Mouse (Mus musculus): Measurements from ENCODE around the gene Ccdc183. TPM values are rescaled to one million over a fixed set of nuclear protein-coding genes. Genes with fewer than 3 reads are reported as not detected.
A peak's percentile ranks its signal among the peaks of the same experiment; 100 is the strongest.

The Ccdc183 gene
- total and polyA plus RNA-seq, 2 experiments from 2014 or later, result 0.23 TPM; not detected in 1

- peaks cover 2% of the 10 kb centered on the region; the same call in 1 of the 2 replicates for H3K4me1 ChIP-seq (ENCODE audit: control insufficient read depth, insufficient read depth)
- no peak overlapping the region for H3K9ac ChIP-seq (replicated peaks; ENCODE audit: low read depth, low read length)
- no peak overlapping the region for H3K4me2 ChIP-seq (ENCODE audit: low read depth, low read length)
- H3K27me3 ChIP-seq (ENCODE audit: control insufficient read depth, insufficient read depth, low read length), result no peaks in the 10 kb centered on the region
- no peak overlapping the region for H3K4me3 ChIP-seq (ENCODE audit: low read depth, low read length)
- peaks cover 43% of the 10 kb centered on the region for H3K36me3 ChIP-seq (replicated peaks; ENCODE audit: control insufficient read depth, insufficient read depth, low read length)
- TF ChIP-seq CTCF (IDR thresholded peaks at IDR 0.05; ENCODE audit: low read depth) (no peak), EP300 (IDR thresholded peaks at IDR 0.05; ENCODE audit: low read depth) (no peak)
- H3K9me3 ChIP-seq (replicated peaks; ENCODE audit: control insufficient read depth, low read length), result no peaks in the 10 kb centered on the region
- no peak for ATAC-seq (ENCODE audit: insufficient read depth, low read depth)
- H3K27ac ChIP-seq (ENCODE audit: low read depth), result no peak overlapping the region
- DNase-seq (ENCODE audit: low spot score), result no peak
- WGBS, result 78% methylated on average over 6 of the region's 6 CpGs
These were observed 48.9 kb downstream of the Ccdc183 start for GRCm38 (mm10) chr2:25568473-25569019.

GRCm38 (mm10) chr2:25566558-25566957 lies 50.9 kb downstream of the Ccdc183 start:
- H3K9ac ChIP-seq (replicated peaks; ENCODE audit: low read depth, low read length), result no peak overlapping the region
- H3K36me3 ChIP-seq (replicated peaks; ENCODE audit: control insufficient read depth, insufficient read depth, low read length), result peaks cover 63% of the 10 kb centered on the region
- TF ChIP-seq CTCF (IDR thresholded peaks at IDR 0.05; ENCODE audit: low read depth), result peak; percentile 10; the same call in 1 of the 2 replicates
- no peak for TF ChIP-seq EP300 (IDR thresholded peaks at IDR 0.05; ENCODE audit: low read depth)
- ATAC-seq (ENCODE audit: insufficient read depth, low read depth), result no peak
- WGBS, result 79% methylated on average over 6 of the region's 6 CpGs
- no peak for DNase-seq (ENCODE audit: low spot score)
- no peaks in the 10 kb centered on the region for H3K4me1 ChIP-seq (ENCODE audit: control insufficient read depth, insufficient read depth)
- no peak overlapping the region for H3K4me3 ChIP-seq (ENCODE audit: low read depth, low read length)
- H3K9me3 ChIP-seq (replicated peaks; ENCODE audit: control insufficient read depth, low read length), result no peaks in the 10 kb centered on the region
- H3K27me3 ChIP-seq (ENCODE audit: control insufficient read depth, insufficient read depth, low read length), result no peaks in the 10 kb centered on the region
- no peak overlapping the region for H3K27ac ChIP-seq (ENCODE audit: low read depth)
- H3K4me2 ChIP-seq (ENCODE audit: low read depth, low read length), result no peak overlapping the region

GRCm38 (mm10) chr2:25565741-25566140 lies 51.7 kb downstream of the Ccdc183 start:
- no peak overlapping the region for H3K4me2 ChIP-seq (ENCODE audit: low read depth, low read length)
- 92% methylated on average over 8 of the region's 8 CpGs for WGBS
- peaks cover 65% of the 10 kb centered on the region for H3K36me3 ChIP-seq (replicated peaks; ENCODE audit: control insufficient read depth, insufficient read depth, low read length)
- no peaks in the 10 kb centered on the region for H3K27me3 ChIP-seq (ENCODE audit: control insufficient read depth, insufficient read depth, low read length)
- no peak for DNase-seq (ENCODE audit: low spot score)
- no peak overlapping the region for H3K4me3 ChIP-seq (ENCODE audit: low read depth, low read length)
- no peaks in the 10 kb centered on the region for H3K9me3 ChIP-seq (replicated peaks; ENCODE audit: control insufficient read depth, low read length)
- H3K4me1 ChIP-seq (ENCODE audit: control insufficient read depth, insufficient read depth), result no peaks in the 10 kb centered on the region
- TF ChIP-seq CTCF (IDR thresholded peaks at IDR 0.05; ENCODE audit: low read depth), result no peak
- no peak for TF ChIP-seq EP300 (IDR thresholded peaks at IDR 0.05; ENCODE audit: low read depth)
- no peak overlapping the region for H3K27ac ChIP-seq (ENCODE audit: low read depth)
- ATAC-seq (ENCODE audit: insufficient read depth, low read depth), result no peak
- H3K9ac ChIP-seq (replicated peaks; ENCODE audit: low read depth, low read length), result no peak overlapping the region

- Histone ChIP-seq H3K4me3 (ENCODE audit: low read depth, low read length) (no peak overlapping the region), H3K4me1 (ENCODE audit: control insufficient read depth, insufficient read depth) (peaks cover 11% of the 10 kb centered on the region; the same call in 1 of the 2 replicates), H3K9me3 (replicated peaks; ENCODE audit: control insufficient read depth, low read length) (no peaks in the 10 kb centered on the region), H3K36me3 (replicated peaks; ENCODE audit: control insufficient read depth, insufficient read depth, low read length) (peaks cover 62% of the 10 kb centered on the region), H3K27me3 (ENCODE audit: control insufficient read depth, insufficient read depth, low read length) (no peaks in the 10 kb centered on the region), H3K9ac (replicated peaks; ENCODE audit: low read depth, low read length) (no peak overlapping the region), H3K4me2 (ENCODE audit: low read depth, low read length) (no peak overlapping the region), H3K27ac (ENCODE audit: low read depth) (no peak overlapping the region)
- WGBS, result 74% methylated on average over 9 of the region's 9 CpGs
- DNase-seq (ENCODE audit: low spot score) (no peak), ATAC-seq (ENCODE audit: insufficient read depth, low read depth) (no peak)
- no peak for TF ChIP-seq EP300 (IDR thresholded peaks at IDR 0.05; ENCODE audit: low read depth)
- no peak for TF ChIP-seq CTCF (IDR thresholded peaks at IDR 0.05; ENCODE audit: low read depth)
These were observed 55.5 kb downstream of the Ccdc183 start for GRCm38 (mm10) chr2:25561946-25562345.

- H3K9me3 ChIP-seq (replicated peaks; ENCODE audit: control insufficient read depth, low read length), result no peaks in the 10 kb centered on the region
- H3K9ac ChIP-seq (replicated peaks; ENCODE audit: low read depth, low read length), result no peak overlapping the region
- H3K4me1 ChIP-seq (ENCODE audit: control insufficient read depth, insufficient read depth), result peaks cover 16% of the 10 kb centered on the region; the same call in 1 of the 2 replicates
- H3K4me2 ChIP-seq (ENCODE audit: low read depth, low read length), result no peak overlapping the region
- ATAC-seq (ENCODE audit: insufficient read depth, low read depth) (no peak), DNase-seq (ENCODE audit: low spot score) (no peak)
- WGBS, result 83% methylated on average over 8 of the region's 8 CpGs
- H3K27me3 ChIP-seq (ENCODE audit: control insufficient read depth, insufficient read depth, low read length), result no peaks in the 10 kb centered on the region
- peaks cover 56% of the 10 kb centered on the region for H3K36me3 ChIP-seq (replicated peaks; ENCODE audit: control insufficient read depth, insufficient read depth, low read length)
- no peak overlapping the region for H3K4me3 ChIP-seq (ENCODE audit: low read depth, low read length)
- no peak for TF ChIP-seq EP300 (IDR thresholded peaks at IDR 0.05; ENCODE audit: low read depth)
- TF ChIP-seq CTCF (IDR thresholded peaks at IDR 0.05; ENCODE audit: low read depth), result no peak
- no peak overlapping the region for H3K27ac ChIP-seq (ENCODE audit: low read depth)
These were observed 56.9 kb downstream of the Ccdc183 start for GRCm38 (mm10) chr2:25560551-25560950.

- Histone ChIP-seq H3K4me2 (ENCODE audit: low read depth, low read length) (peak overlapping the region; percentile 88), H3K36me3 (replicated peaks; ENCODE audit: control insufficient read depth, insufficient read depth, low read length) (peaks cover 38% of the 10 kb centered on the region)
These were observed 58.7 kb downstream of the Ccdc183 start for GRCm38 (mm10) chr2:25558774-25559173.

More at GRCm38 (mm10) chr2:25558774-25559173, 58.7 kb downstream of the Ccdc183 start:
- Histone ChIP-seq H3K27ac (ENCODE audit: low read depth) (no peak overlapping the region), H3K4me1 (ENCODE audit: control insufficient read depth, insufficient read depth) (peaks cover 16% of the 10 kb centered on the region; the same call in 1 of the 2 replicates), H3K9ac (replicated peaks; ENCODE audit: low read depth, low read length) (peak overlapping the region; percentile 89; the same call in 1 of the 2 replicates), H3K9me3 (replicated peaks; ENCODE audit: control insufficient read depth, low read length) (no peaks in the 10 kb centered on the region), H3K4me3 (ENCODE audit: low read depth, low read length) (peak overlapping the region; percentile 84; the same call in 1 of the 2 replicates), H3K27me3 (ENCODE audit: control insufficient read depth, insufficient read depth, low read length) (no peaks in the 10 kb centered on the region)
- TF ChIP-seq CTCF (IDR thresholded peaks at IDR 0.05; ENCODE audit: low read depth) (no peak), EP300 (IDR thresholded peaks at IDR 0.05; ENCODE audit: low read depth) (no peak)
- no peak for ATAC-seq (ENCODE audit: insufficient read depth, low read depth)
- no peak for DNase-seq (ENCODE audit: low spot score)
- 58% methylated on average over 6 of the region's 6 CpGs for WGBS

Other genes starting within 250 kb of the Ccdc183 start
Only the 30 nearest of the 33 such genes appear.
- 7.9 and 44.8 TPM in 2 replicates for gene Entpd2, start 221.8 kb downstream of the Ccdc183 start, total RNA-seq (2014; rRNA removed; ENCODE audit: low replicate concordance)
- gene Entpd2, start 221.8 kb downstream of the Ccdc183 start, polyA plus RNA-seq (2015; fragmentation: Nextera tagmentation; extraction: Ambion mirVana), result 3.5 and 4.2 TPM in 2 replicates
- gene Npdc1, start 218.3 kb downstream of the Ccdc183 start, total RNA-seq (2014; rRNA removed; ENCODE audit: low replicate concordance), result 43.0 and 49.7 TPM in 2 replicates
- gene Npdc1, start 218.3 kb downstream of the Ccdc183 start, polyA plus RNA-seq (2015; fragmentation: Nextera tagmentation; extraction: Ambion mirVana), result 21.0 and 24.5 TPM in 2 replicates
- gene Fut7, start 194.4 kb downstream of the Ccdc183 start, total RNA-seq (2014; rRNA removed; ENCODE audit: low replicate concordance), result not detected in 2 replicates
- not detected in 2 replicates for gene Fut7, start 194.4 kb downstream of the Ccdc183 start, polyA plus RNA-seq (2015; fragmentation: Nextera tagmentation; extraction: Ambion mirVana)
- gene Abca2, start 189.0 kb downstream of the Ccdc183 start, total RNA-seq (2014; rRNA removed; ENCODE audit: low replicate concordance), result 27.6 and 32.0 TPM in 2 replicates
- 2.4 and 3.6 TPM in 2 replicates for gene Abca2, start 189.0 kb downstream of the Ccdc183 start, polyA plus RNA-seq (2015; fragmentation: Nextera tagmentation; extraction: Ambion mirVana)
- 2.4 and 4.5 TPM in 2 replicates for gene Clic3, start 160.8 kb downstream of the Ccdc183 start, total RNA-seq (2014; rRNA removed; ENCODE audit: low replicate concordance)
- gene Clic3, start 160.8 kb downstream of the Ccdc183 start, polyA plus RNA-seq (2015; fragmentation: Nextera tagmentation; extraction: Ambion mirVana), result 6.5 and 7.4 TPM in 2 replicates
- 71.9 and 90.7 TPM in 2 replicates for gene Paxx, start 156.6 kb downstream of the Ccdc183 start, total RNA-seq (2014; rRNA removed; ENCODE audit: low replicate concordance)
- gene Paxx, start 156.6 kb downstream of the Ccdc183 start, polyA plus RNA-seq (2015; fragmentation: Nextera tagmentation; extraction: Ambion mirVana), result 42.7 and 45.5 TPM in 2 replicates
- 708 and 711 TPM in 2 replicates for gene Ptgds, start 147.6 kb downstream of the Ccdc183 start, total RNA-seq (2014; rRNA removed; ENCODE audit: low replicate concordance)
- gene Ptgds, start 147.6 kb downstream of the Ccdc183 start, polyA plus RNA-seq (2015; fragmentation: Nextera tagmentation; extraction: Ambion mirVana), result 356 and 359 TPM in 2 replicates
- gene Lcn12, start 123.8 kb downstream of the Ccdc183 start, total RNA-seq (2014; rRNA removed; ENCODE audit: low replicate concordance), result not detected in 2 replicates
- not detected in 2 replicates for gene Lcn12, start 123.8 kb downstream of the Ccdc183 start, polyA plus RNA-seq (2015; fragmentation: Nextera tagmentation; extraction: Ambion mirVana)
- 115 and 141 TPM in 2 replicates for gene Fbxw5, start 116.9 kb downstream of the Ccdc183 start, total RNA-seq (2014; rRNA removed; ENCODE audit: low replicate concordance)
- 70.6 and 76.5 TPM in 2 replicates for gene Fbxw5, start 116.9 kb downstream of the Ccdc183 start, polyA plus RNA-seq (2015; fragmentation: Nextera tagmentation; extraction: Ambion mirVana)
- gene C8g, start 116.0 kb downstream of the Ccdc183 start, total RNA-seq (2014; rRNA removed; ENCODE audit: low replicate concordance), result 1.6 and 9.0 TPM in 2 replicates
- gene C8g, start 116.0 kb downstream of the Ccdc183 start, polyA plus RNA-seq (2015; fragmentation: Nextera tagmentation; extraction: Ambion mirVana), result 2.4 and 4.0 TPM in 2 replicates
- 5.1 and 6.3 TPM in 2 replicates for gene Traf2, start 70.7 kb downstream of the Ccdc183 start, total RNA-seq (2014; rRNA removed; ENCODE audit: low replicate concordance)
- gene Traf2, start 70.7 kb downstream of the Ccdc183 start, polyA plus RNA-seq (2015; fragmentation: Nextera tagmentation; extraction: Ambion mirVana), result 14.2 and 15.8 TPM in 2 replicates
- 112 and 136 TPM in 2 replicates for gene Edf1, start 59.8 kb downstream of the Ccdc183 start, total RNA-seq (2014; rRNA removed; ENCODE audit: low replicate concordance)
- gene Edf1, start 59.8 kb downstream of the Ccdc183 start, polyA plus RNA-seq (2015; fragmentation: Nextera tagmentation; extraction: Ambion mirVana), result 314 and 343 TPM in 2 replicates
- 1.7 and 2.0 TPM in 2 replicates for gene Mamdc4, start 42.8 kb downstream of the Ccdc183 start, total RNA-seq (2014; rRNA removed; ENCODE audit: low replicate concordance)
- 0.14 and 1.6 TPM in 2 replicates for gene Mamdc4, start 42.8 kb downstream of the Ccdc183 start, polyA plus RNA-seq (2015; fragmentation: Nextera tagmentation; extraction: Ambion mirVana)
- 37.9 and 43.3 TPM in 2 replicates for gene Phpt1, start 42.5 kb downstream of the Ccdc183 start, total RNA-seq (2014; rRNA removed; ENCODE audit: low replicate concordance)
- 248 and 255 TPM in 2 replicates for gene Phpt1, start 42.5 kb downstream of the Ccdc183 start, polyA plus RNA-seq (2015; fragmentation: Nextera tagmentation; extraction: Ambion mirVana)
- not detected in 2 replicates for gene Ajm1, start 35.9 kb downstream of the Ccdc183 start, total RNA-seq (2014; rRNA removed; ENCODE audit: low replicate concordance)
- not detected in 2 replicates for gene Ajm1, start 35.9 kb downstream of the Ccdc183 start, polyA plus RNA-seq (2015; fragmentation: Nextera tagmentation; extraction: Ambion mirVana)
- 52.1 and 89.9 TPM in 2 replicates for gene Rabl6, start 9.2 kb downstream of the Ccdc183 start, total RNA-seq (2014; rRNA removed; ENCODE audit: low replicate concordance)
- gene Rabl6, start 9.2 kb downstream of the Ccdc183 start, polyA plus RNA-seq (2015; fragmentation: Nextera tagmentation; extraction: Ambion mirVana), result 28.7 and 30.7 TPM in 2 replicates
- gene Tmem141, start 4.3 kb upstream of the Ccdc183 start, total RNA-seq (2014; rRNA removed; ENCODE audit: low replicate concordance), result 36.6 and 42.3 TPM in 2 replicates
- 36.8 and 38.4 TPM in 2 replicates for gene Tmem141, start 4.3 kb upstream of the Ccdc183 start, polyA plus RNA-seq (2015; fragmentation: Nextera tagmentation; extraction: Ambion mirVana)
- 1.4 and 4.8 TPM in 2 replicates for gene Fcna, start 10.4 kb upstream of the Ccdc183 start, total RNA-seq (2014; rRNA removed; ENCODE audit: low replicate concordance)
- 1.9 and 3.4 TPM in 2 replicates for gene Fcna, start 10.4 kb upstream of the Ccdc183 start, polyA plus RNA-seq (2015; fragmentation: Nextera tagmentation; extraction: Ambion mirVana)
- gene Lcn8, start 35.4 kb upstream of the Ccdc183 start, total RNA-seq (2014; rRNA removed; ENCODE audit: low replicate concordance), result not detected in 2 replicates
- not detected in 2 replicates for gene Lcn8, start 35.4 kb upstream of the Ccdc183 start, polyA plus RNA-seq (2015; fragmentation: Nextera tagmentation; extraction: Ambion mirVana)
- gene Lcn5, start 40.3 kb upstream of the Ccdc183 start, total RNA-seq (2014; rRNA removed; ENCODE audit: low replicate concordance), result not detected in 2 replicates
- not detected in 2 replicates for gene Lcn5, start 40.3 kb upstream of the Ccdc183 start, polyA plus RNA-seq (2015; fragmentation: Nextera tagmentation; extraction: Ambion mirVana)
- gene Lcn6, start 59.1 kb upstream of the Ccdc183 start, total RNA-seq (2014; rRNA removed; ENCODE audit: low replicate concordance), result not detected in 2 replicates
- not detected in 2 replicates for gene Lcn6, start 59.1 kb upstream of the Ccdc183 start, polyA plus RNA-seq (2015; fragmentation: Nextera tagmentation; extraction: Ambion mirVana)
- gene Lcn10, start 65.0 kb upstream of the Ccdc183 start, total RNA-seq (2014; rRNA removed; ENCODE audit: low replicate concordance), result not detected in 2 replicates
- not detected in 2 replicates for gene Lcn10, start 65.0 kb upstream of the Ccdc183 start, polyA plus RNA-seq (2015; fragmentation: Nextera tagmentation; extraction: Ambion mirVana)
- not detected in 2 replicates for gene Obp2a, start 82.4 kb upstream of the Ccdc183 start, total RNA-seq (2014; rRNA removed; ENCODE audit: low replicate concordance)
- not detected in 2 replicates for gene Obp2a, start 82.4 kb upstream of the Ccdc183 start, polyA plus RNA-seq (2015; fragmentation: Nextera tagmentation; extraction: Ambion mirVana)
- 6.3 and 15.9 TPM in 2 replicates for gene Bmyc, start 89.1 kb upstream of the Ccdc183 start, total RNA-seq (2014; rRNA removed; ENCODE audit: low replicate concordance)
- 35.3 and 38.7 TPM in 2 replicates for gene Bmyc, start 89.1 kb upstream of the Ccdc183 start, polyA plus RNA-seq (2015; fragmentation: Nextera tagmentation; extraction: Ambion mirVana)
- not detected in 2 replicates for gene Obp2b, start 119.3 kb upstream of the Ccdc183 start, total RNA-seq (2014; rRNA removed; ENCODE audit: low replicate concordance)
- gene Obp2b, start 119.3 kb upstream of the Ccdc183 start, polyA plus RNA-seq (2015; fragmentation: Nextera tagmentation; extraction: Ambion mirVana), result not detected in 2 replicates
- not detected in 2 replicates for gene Lcn3, start 147.9 kb upstream of the Ccdc183 start, total RNA-seq (2014; rRNA removed; ENCODE audit: low replicate concordance)
- not detected in 2 replicates for gene Lcn3, start 147.9 kb upstream of the Ccdc183 start, polyA plus RNA-seq (2015; fragmentation: Nextera tagmentation; extraction: Ambion mirVana)
- gene Lcn11, start 159.3 kb upstream of the Ccdc183 start, total RNA-seq (2014; rRNA removed; ENCODE audit: low replicate concordance), result not detected in 2 replicates
- gene Lcn11, start 159.3 kb upstream of the Ccdc183 start, polyA plus RNA-seq (2015; fragmentation: Nextera tagmentation; extraction: Ambion mirVana), result not detected in 2 replicates
- gene Gm13539, start 164.6 kb upstream of the Ccdc183 start, total RNA-seq (2014; rRNA removed; ENCODE audit: low replicate concordance), result not detected in 2 replicates
- gene Gm13539, start 164.6 kb upstream of the Ccdc183 start, polyA plus RNA-seq (2015; fragmentation: Nextera tagmentation; extraction: Ambion mirVana), result not detected in 2 replicates
- gene Glt6d1, start 198.2 kb upstream of the Ccdc183 start, total RNA-seq (2014; rRNA removed; ENCODE audit: low replicate concordance), result not detected in 2 replicates
- not detected in 2 replicates for gene Glt6d1, start 198.2 kb upstream of the Ccdc183 start, polyA plus RNA-seq (2015; fragmentation: Nextera tagmentation; extraction: Ambion mirVana)
- not detected in 2 replicates for gene Lcn9, start 205.5 kb upstream of the Ccdc183 start, total RNA-seq (2014; rRNA removed; ENCODE audit: low replicate concordance)
- gene Lcn9, start 205.5 kb upstream of the Ccdc183 start, polyA plus RNA-seq (2015; fragmentation: Nextera tagmentation; extraction: Ambion mirVana), result not detected in 2 replicates